Mouse (Mus musculus): ENCODE data around the gene S100a10.

The S100a10 gene

DNA sequence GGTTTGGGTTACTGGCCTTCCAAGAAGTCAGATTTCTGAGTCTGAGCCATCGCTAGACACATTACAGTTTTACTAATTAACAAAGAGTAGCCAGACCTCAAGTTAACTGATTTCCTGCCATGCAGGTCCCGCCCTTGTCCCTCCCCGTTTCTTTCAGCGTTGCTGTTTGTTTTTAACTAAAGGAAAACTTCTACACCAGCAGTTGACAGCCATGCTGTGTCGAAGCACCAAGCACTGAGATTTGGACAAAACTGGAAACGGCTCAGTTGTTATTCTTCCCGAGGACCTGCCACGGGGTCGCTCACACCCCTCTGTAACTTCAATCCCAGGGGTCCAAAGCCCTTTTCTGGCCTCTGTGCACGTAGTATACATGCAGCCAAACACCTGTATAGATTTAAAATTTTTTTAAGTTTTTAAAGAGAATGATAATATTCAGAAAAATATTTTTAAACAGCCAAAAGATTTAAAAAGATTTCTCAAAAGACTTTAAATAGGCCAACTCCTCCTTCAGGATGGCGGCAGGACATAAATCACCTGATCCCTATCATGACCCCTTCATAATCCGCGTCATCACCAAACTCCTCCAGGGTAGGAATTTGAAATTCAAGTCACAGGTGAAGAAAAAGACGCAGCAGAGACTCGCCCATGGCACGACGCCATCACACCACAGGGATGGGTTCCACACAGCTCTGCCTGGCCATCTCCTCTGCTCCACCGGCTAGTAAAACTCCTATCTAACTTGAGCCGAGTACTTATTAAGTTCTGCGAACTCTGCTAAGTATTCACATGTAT, 6.9 kb upstream of the S100a10 start:
- DNase-seq = peak in 1 of 2 experiments; percentile 16

DNA sequence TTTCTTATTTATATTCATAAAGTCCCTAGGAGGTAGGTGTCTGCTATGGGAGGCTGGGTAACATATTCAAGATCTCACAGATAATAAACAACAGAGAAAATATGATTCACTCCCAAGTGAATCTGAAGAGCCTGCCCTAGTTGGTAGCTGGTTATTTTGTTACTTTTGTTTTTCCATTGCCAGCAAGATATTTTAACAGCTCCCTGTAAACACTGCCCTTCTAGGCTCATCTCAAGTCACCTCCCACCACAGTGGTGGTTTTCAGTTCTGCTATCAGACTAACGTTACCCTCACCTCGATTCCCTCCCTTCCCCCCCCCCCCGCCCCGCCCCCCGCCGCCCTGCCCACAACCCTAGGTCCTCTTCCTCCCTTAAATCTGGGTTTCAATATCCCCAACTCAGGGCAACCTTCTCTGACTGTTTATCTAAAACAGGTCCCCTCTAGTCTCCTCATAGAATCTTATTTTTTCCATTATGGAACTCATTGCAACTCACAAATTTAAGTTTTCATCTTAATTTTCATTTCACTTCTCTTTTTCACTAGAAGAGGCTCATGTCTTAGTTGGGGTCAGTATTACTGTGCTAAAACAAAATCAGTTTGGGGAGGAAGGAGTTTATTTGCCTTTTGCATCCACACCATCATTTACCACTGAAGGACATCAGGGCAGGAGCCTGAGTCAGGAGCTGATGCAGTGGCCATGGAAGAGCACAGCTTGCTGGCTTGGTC, 6.2 kb upstream of the S100a10 start:
- peak in 1 of 2 experiments; percentile 12 for DNase-seq

DNA sequence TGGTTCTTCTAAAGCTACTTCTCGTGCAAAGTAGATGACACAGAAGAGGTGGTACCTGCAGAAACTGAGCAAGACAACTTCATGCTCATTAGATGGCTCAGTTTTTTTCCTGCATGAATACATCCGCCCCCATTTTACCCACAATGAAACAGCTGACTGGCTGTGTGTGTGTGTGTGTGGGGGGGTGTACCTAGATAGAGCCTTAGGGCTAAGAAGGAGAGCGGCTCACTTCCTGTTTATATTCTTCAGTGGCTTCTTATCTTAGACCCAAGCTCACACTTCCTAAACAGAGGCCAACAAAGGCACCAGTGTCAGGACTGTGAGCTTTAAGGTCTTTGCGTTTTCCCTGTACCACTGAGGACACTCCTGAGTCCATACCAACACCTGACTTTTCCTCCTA, 4.9 kb upstream of the S100a10 start:
- peak; percentile 44 to 71 for DNase-seq

DNA sequence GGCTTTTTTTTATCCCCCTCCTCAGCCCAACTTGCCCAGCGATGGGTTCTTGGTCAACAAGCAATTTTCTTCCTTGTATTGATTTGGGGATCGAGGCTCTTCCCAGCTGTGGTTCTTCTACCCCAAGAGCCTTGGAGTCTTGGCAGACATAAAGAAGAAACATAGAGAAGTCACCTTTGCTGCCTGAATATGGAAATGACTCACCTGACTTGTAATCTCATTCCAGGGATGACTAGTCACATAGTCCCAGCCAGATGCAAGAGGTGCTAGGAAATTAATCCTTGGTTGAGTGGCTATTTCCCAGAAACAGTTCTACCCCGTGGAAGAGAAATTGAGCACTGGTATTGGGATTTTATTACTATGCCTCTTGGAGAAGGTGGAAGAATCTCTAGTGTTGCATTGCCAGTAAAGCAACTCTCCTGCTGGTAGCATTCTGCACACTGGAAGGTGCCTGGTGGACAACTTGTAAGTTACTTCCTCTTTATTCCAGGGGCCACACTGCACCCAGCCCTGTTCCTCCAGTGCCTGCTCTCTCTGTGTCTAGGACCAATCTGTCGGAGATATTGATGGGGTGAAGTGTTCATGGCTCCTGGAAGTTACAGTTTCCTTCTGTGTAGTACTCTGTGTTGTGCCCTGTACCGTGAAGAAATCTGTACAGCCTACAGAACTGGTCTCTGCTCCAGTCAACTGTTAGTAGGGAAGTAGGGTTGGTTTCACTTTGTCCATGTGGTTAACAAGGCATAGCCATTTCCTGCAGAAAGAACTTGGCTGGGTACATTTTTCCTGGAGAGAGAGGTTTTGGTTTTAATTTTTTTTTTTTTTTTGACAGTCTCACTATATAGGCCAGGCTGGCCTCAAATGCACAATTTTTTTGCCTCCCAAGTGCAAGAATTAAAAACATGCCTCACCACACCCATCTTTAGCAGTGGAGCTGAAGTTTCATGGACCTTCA, 2.7 kb upstream of the S100a10 start:
- DNase-seq = no peak

- no peak for DNase-seq
These were observed 1.6 kb upstream of the S100a10 start for GRCm38 (mm10) chr3:93553311-93553710.

GRCm38 (mm10) chr3:93553765-93554378, 1.0 kb upstream of the S100a10 start:
- no peak for DNase-seq

DNA sequence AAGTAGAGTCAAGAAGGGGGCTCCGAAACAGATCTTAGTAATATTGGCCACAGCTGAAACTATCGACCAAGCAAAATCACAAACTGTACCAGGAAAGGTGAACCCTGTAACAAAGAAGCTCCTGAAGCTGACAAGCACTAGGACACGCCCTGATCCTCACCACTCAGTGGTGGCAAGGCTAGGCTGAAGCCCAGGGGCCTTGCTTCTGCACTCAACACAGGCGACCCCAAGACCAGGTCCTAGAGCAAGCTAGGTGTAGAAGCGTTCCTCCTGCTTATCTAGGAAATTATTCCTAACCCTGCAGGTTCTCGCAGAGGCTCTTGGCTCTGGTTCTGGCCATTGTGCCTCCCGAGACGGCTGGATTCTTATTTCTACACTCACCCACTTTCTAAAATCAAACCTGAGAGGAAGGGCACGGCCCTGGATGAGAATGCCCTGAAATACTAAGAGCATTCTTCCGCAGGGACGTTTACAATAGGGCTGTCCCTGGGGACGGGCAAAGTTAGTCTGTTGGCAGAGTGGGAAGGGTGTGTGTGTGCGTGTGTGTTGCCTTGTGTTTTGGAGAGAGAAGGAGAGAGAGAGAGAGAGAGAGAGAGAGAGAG, 400 bp upstream of the S100a10 start:
- peak in 1 of 2 experiments; percentile 19 for DNase-seq

- peak in 1 of 2 experiments; percentile 21 for DNase-seq
These were observed 986 bp downstream of the S100a10 start for GRCm38 (mm10) chr3:93555878-93556254.

DNA sequence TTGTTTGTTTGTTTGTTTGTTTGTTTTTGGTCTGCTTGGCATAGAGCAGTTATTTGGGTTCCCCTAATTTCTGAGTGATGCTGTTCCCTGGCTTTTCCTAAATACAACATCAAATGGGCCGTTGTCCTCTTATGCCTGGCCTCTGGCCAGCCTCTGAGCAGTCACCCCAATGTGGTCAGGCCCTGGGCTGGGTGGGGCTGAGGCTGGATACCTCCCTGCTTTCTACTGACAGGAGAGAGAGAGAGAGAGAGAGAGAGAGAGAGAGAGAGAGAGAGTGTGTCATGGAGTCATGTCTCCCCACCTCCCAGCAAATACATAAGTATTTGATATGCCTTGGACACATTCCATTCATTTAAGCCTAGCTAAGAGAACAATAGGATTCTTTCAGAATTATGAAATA, 1.7 kb downstream of the S100a10 start:
- DNase-seq = no peak

- DNase-seq = no peak
These were observed 2.6 kb downstream of the S100a10 start for GRCm38 (mm10) chr3:93557471-93557870.

DNA sequence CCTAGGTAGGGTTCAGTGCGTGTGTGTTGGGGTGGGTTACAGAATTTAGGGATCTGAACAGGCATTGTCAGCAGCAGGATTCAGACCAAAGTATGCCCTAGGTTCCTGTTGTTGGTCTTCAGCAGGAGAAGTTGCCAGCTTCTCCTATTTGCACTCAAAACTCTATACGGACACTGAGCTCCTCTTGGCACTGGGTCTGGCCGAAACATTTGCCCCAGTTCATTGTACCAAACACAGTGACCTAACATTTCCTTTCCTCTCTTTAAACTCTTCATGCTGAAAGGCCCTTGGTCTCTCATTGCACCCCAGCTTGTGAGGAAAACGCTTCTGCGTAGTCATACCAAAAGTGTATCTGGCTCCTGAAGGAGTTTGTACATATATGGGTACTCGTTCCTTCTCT, 5.1 kb downstream of the S100a10 start:
- DNase-seq = no peak

- no peak for DNase-seq
These were observed 7.5 kb downstream of the S100a10 start for GRCm38 (mm10) chr3:93562372-93562771.

GRCm38 (mm10) chr3:93563216-93563615, 8.3 kb downstream of the S100a10 start:
- DNase-seq = no peak

DNA sequence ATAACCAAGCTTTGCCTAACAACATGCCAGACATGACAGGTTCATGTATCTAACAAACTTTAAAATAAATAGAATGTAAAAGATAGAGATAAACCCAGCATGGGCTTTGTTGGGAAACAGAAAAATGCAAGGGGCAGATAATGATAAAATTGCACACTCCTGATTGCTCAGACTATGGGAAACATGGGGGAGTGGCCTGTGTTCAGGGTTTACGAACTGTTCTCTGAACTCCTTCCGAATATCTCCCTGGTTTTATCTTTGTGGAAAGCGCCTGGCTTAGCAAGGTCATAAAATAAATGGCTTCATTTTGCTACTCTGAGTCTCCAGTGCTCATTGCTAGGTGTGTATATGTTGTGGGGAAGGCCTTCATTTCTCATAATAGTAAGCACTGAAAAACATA, 12.0 kb downstream of the S100a10 start:
- no peak for DNase-seq

GRCm38 (mm10) chr3:93567721-93568120, 12.8 kb downstream of the S100a10 start:
- DNase-seq = no peak

DNA sequence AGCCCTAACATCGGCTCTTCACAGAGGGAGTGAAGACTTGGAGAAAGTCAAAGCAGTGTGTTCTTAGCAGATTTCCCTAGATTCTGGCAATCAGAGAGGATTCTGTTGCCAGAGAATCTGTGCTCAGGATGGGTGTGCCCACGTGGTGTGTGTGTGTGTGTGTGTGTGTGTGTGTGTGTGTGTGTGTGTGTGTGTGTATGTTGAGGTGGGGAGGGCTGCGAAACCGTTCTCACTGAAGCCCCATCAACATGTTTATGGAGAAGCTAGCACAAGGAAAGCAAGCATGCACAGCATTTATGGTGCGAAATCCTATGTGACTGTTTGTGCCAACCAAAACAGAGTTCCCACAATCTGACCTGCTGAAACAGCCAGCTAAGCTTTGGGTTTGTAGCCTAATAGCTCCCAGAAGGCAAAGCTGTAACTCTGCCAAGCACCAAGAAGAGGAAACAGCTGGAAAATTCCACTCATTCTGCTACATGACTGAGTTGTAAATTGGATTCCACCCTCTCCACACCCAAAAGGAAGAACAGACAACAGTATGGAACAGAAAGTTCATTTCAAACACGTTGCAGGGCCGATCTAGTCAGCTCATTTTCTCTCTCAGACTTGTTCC, 13.7 kb downstream of the S100a10 start:
- DNase-seq = no peak

- no peak for DNase-seq
These were observed 14.2 kb downstream of the S100a10 start for GRCm38 (mm10) chr3:93569046-93569445.

DNA sequence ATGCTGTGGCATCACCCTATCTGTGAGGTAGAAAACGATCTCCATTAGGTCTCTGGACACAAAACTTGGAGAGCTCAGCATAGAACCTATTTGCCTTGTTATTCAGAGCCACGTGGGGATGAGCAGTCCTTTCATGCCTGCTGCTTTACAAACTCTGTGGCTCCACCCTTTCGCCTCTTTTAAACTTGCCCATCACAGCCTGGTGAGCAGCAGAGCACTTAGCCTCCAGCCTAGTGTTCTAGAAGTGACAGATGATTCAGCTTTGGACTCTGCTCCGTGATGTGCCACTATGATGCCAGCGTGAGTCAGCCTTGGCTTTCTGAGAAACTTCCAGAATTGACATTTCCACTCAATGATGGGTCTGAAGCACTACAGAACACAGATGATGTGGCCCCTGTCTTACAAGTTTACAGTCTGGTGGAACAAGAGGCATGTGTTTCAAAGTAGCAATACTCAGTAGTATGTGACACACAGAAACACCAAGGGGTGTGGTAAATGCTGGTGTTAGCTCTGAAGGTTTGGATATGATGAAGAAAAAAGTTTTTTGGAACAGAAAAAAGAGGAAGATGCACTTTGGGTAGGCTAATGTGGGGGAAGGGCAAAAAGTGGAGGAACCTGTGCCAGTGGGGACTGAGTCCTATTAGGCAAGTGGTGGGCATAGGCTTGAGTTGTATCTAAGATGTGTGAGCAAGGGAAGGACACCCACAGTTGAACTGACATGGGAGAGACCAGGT, 17.3 kb downstream of the S100a10 start:
- no peak for DNase-seq

GRCm38 (mm10) chr3:93579317-93580038, 24.6 kb downstream of the S100a10 start:
- DNase-seq = no peak

- no peak for DNase-seq
These were observed 25.1 kb downstream of the S100a10 start for GRCm38 (mm10) chr3:93580039-93580403.
